Mouse (Mus musculus) left cerebral cortex, adult 18-20 months (tissue): ENCODE data around the gene Hist1h2bg. TPM values are rescaled to one million over a fixed set of nuclear protein-coding genes. Genes with fewer than 3 reads are reported as not detected.
"Not testable (repeated sequence)": the region's sequence is repeated elsewhere in the genome, so short reads cannot be mapped to it uniquely, and the experiment has no call there.

Experiments
- DNase-seq, 2 experiments: peaks; one replicate each; pipeline ENCODE4 v3.0.0; 2021 to 2022; ENCODE audit warnings: low spot score in 2 of 2, mixed read lengths in 1 of 2
- total RNA-seq, 2 experiments: library from RNA; stranded (reverse); gene quantifications; 2 replicates each; pipeline ENCODE4 v1.2.3; 2021

Gene Hist1h2bg
- total RNA-seq, 2 experiments from 2014 or later = 61.6 to 70.8 TPM

DNA sequence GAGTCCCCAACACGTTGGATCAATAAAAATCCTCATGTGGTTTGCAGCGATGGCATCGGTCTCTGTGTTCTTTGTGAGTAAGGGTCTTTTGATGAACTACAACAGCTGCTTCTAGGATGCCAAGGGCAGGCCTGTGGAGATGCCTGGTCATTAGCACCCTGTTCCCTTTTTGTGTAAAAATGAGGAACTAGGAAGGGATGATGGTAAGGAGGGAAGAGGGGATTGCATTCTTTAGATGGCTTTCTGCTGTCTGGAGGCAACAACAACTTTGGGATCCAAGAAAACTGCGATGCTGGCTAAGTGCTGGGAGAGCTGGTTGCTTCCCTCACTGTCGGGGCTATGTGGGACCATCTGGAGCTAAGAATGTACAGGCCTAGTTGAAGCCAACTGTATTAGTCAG is 32.9 kb upstream of the Hist1h2bg start:
- no peak for DNase-seq

DNA sequence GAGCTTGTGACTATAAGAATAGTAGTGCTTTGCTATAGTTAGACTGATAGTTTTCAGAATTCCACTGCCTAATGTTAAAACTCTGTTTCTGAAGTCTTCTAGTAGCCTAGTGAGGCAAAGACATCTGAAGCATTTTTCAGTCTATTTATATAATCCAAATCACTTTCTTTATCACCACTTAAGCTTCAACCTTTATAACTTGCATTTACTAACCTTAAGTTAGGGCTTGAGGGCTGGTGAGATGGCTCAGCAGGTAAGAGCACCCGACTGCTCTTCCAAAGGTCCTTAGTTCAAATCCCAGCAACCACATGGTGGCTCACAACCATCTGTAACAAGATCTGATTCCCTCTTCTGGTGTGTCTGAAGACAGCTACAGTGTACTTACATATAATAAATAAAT is 31.4 kb upstream of the Hist1h2bg start:
- DNase-seq = not testable (repeated sequence)

DNA sequence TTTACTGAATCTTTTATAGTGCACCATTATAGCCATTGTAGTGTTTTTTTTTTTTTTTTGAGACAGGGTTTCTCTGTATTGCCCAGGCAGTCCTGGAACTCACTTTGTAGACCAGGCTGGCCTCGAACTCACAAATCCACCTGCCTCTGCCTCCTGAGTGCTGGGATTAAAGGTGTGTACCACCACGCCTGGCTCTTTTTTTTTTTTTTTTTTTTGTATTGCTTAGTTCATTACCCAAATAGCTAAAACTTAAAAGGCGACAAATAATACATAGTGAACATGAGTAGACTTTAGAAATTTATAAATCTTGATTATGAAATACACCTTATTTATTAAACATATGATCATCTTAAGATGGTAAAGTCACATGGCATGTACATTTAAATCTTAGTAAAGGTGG is 29.7 kb upstream of the Hist1h2bg start:
- no peak for DNase-seq

DNA sequence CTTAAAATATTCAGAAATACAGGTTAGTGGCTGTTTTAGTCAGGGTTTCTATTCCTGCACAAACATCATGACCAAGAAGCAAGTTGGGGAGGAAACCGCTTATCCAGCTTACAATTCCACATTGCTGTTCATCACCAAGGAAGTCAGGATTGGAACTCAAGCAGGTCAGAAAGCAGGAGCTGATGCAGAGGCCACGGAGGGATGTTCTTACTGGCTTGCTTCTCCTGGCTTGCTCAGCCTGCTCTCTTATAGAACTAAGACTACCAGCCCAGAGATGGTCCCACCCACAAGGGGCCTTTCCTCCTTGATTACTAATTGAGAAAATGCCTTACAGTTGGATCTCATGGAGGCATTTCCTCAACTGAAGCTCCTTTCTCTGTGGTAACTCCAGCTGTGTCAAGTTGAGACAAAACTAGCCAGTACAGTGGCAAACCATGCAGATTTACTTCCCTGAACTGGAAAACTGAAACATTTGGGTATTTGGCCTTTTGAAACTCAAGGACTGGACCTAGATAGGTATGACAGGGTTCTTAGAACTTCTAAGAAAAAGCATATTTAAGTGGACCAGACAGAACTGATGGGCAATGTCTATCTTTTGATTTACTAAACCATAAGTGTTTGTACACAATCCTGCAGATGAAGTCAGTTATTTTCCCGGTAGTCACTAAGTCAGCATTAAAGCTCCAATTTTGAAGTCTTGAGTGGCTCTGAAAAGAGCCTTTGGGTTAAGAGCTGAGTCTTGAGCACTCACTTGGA is 28.8 kb upstream of the Hist1h2bg start:
- not testable (repeated sequence) for DNase-seq

DNA sequence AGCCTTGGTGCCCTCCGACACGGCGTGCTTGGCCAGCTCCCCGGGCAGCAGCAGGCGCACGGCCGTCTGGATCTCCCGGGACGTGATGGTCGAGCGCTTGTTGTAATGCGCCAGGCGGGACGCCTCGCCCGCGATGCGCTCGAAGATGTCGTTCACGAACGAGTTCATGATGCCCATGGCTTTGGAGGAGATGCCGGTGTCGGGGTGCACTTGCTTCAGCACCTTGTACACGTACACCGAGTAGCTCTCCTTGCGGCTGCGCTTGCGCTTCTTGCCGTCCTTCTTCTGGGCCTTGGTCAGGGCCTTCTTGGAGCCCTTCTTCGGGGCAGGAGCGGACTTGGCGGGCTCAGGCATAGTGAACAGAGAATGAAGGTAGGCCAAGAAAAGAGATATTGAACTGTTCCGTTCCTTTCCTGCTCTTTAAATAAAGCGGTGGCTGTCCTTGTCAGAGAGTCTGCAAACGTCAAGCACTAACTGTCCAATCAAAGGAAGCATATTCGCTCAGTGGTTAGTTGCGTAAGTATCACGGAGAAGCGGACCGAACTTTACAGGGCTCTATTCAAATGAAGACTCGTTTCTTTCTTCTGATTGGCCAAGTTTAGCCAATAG is 28.1 kb upstream of the Hist1h2bg start, which contains the start of gene Hist1h2bh:
Gene Hist1h2bh (minus strand): TSS at position 394 of the 609 bp plus-strand sequence.
- DNase-seq = peak in 1 of 2 experiments; percentile 69

DNA sequence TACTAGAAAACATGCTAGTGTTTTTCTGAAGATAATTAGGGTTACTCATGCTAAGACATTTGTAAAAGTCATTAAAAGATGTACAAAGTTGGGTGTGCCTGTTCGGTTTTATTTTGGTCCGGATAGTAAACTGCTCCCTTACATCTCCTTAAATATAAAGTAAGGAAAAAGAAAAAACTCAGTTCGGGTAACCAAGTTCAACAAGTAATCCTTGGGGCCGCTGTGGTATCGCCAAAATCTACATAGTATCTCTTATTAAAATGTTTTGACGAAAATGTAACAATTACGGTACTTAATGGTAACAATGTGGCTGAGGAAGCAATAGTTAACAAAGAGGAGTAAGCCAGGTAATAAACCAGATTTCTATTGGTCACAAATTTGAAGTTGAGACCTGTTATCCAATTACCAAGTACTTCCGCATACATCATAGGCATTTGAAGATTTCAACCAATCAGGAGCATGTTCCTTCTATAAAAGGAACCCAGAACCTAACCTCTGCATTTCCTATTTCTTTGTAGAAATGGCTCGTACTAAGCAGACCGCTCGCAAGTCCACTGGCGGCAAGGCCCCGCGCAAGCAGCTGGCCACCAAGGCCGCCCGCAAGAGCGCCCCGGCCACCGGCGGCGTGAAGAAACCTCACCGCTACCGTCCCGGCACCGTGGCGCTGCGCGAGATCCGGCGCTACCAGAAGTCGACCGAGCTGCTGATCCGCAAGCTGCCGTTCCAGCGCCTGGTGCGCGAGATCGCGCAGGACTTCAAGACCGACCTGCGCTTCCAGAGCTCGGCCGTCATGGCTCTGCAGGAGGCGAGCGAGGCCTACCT is 27.0 kb upstream of the Hist1h2bg start, which contains the start of gene Hist1h3f:
Gene Hist1h3f (plus strand): TSS at position 88 of the 822 bp plus-strand sequence.
- DNase-seq = peak; percentile 59 to 66

DNA sequence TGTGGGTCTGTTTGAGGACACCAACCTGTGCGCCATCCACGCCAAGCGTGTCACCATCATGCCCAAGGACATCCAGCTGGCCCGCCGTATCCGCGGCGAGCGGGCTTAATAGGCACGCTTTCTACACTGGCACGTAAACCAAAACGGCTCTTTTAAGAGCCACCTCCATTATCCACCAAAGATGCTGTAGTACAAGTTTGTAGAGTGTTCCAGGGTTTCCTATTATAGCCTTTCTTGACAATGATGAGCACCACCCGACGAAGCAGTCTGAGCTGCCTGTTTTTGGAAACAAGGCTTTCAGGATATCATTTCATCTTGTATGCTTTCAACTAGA is 26.4 kb upstream of the Hist1h2bg start:
- DNase-seq = not testable (repeated sequence)

DNA sequence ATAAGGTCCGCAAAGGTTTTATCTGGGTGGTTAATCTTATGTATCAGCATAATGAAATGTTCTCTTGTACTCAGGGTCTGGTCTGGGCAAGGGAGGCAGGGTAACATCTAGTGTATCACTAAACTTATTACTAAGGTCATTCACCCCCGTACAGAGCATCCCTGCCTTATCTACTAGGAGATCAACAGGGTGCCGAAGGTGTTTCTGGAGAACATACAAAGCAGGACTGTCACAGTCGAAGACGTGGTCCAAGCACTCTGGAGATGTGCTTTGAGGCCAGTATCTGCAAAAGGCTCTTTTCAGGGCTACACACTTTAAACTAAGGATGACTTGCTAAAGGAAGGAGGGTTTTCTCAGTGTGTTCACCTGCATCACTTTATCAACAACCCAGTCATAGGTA is 24.5 kb upstream of the Hist1h2bg start:
- DNase-seq = no peak

DNA sequence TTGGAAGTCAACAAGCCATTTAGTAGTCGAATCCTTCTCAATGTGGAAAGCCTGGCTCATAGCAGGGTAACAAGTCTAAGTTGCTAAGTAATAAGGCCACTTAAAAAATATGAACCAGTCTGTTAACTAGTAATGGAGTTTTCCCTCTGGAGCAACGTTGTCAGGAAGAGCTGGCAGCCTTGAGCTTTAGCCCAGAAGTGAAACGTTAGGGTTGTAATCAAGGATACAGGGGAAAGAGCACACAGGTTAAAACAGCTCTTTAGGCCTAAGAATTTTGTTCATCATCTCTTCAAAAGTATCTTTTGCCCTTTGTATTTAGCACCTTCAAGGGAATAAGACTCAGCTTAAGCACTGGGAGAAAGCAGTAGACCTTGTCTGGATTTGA is 20.4 kb upstream of the Hist1h2bg start:
- no peak for DNase-seq

DNA sequence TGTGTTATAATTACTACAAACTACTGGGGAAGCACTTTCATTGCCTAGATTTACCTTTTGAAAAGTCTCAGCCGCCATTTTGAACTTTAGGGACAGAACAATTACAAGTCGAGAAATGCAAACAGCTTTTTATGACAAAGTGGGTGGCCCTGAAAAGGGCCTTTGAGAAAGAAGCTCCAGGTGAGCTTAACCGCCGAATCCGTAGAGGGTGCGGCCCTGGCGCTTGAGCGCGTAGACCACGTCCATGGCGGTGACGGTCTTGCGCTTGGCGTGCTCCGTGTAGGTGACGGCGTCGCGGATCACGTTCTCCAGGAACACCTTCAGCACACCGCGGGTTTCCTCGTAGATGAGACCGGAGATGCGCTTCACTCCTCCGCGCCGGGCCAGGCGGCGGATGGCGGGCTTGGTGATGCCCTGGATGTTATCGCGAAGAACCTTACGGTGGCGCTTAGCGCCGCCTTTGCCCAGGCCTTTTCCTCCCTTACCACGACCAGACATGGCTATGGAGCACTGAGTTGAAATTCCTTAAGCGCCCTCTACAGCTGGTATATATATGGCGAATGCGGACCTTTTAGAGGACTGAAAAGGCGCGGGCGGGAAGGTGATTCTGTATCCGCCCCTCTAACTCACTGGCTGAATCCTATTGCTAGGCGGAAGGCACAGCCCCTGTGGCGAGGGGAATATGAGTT is 19.9 kb upstream of the Hist1h2bg start, which contains the start of gene Hist1h4f:
Gene Hist1h4f (minus strand): TSS at position 503 of the 689 bp plus-strand sequence.
- peak; percentile 83 to 94 for DNase-seq

DNA sequence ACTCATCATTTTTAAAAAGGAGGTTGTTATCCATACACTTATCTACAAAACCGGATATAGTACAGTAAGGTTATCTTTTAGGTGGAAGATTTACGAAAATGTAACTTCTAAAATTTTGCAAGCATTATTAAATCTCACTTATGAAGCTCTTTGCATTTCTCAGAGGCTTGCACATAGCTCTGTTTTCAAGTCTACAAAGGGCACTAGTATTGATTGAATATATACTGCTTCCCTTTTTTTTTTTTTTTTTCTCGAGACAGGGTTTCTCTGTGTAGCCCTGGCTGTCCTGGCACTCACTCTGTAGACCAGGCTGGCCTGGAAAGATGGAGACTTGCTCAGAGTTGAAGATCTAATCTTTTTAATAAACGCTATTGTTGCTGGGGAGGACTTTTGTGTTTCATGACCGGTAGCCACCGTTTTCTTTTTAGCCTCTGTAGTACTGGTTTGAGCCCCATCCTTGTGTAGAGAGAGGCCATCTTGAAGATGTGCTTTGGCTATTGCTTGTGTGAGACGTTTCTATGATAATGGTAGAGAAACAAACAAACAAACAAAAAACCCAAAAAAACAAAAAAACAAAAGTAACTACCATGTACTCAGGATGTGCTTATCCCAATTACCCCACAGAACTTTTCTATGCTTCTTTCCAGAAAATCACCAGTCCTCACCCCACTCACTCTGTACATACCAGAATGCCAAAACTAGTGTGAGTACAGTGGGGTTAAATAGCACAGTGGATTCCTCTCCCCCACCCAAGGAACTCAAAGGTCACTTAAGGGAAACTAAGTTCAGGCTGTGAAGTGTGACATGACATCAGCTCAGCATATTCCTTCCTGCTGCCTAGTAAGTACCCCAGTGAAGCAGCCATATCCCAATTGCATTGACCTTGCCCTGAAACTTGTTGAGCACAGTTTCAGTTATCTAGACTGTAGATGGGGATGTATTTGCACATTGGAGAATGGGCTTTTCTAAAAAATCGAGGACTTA is 19.0 kb upstream of the Hist1h2bg start:
- no peak for DNase-seq

DNA sequence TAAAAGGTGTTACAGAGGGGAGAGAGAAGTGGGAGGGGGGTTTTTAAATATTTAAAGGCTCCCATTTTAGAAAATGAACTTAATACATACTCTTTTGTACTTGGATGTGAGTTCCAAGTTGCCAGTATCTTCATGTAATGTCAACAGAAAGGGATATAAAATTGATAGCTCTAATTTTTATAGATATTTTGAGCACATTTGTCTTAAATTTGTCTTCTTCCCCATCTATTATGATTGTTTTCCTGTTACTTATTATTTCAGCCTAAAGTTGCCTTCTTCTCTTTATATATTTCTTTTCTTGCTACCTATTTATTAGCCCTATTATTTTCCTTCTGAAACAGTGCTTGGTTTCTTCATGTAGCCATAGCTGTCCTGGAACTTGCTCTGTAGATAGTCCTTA is 18.2 kb upstream of the Hist1h2bg start, which contains the start of gene Hist1h1d:
Gene Hist1h1d (plus strand): TSS at position 301 of the 400 bp plus-strand sequence.
- DNase-seq = no peak

DNA sequence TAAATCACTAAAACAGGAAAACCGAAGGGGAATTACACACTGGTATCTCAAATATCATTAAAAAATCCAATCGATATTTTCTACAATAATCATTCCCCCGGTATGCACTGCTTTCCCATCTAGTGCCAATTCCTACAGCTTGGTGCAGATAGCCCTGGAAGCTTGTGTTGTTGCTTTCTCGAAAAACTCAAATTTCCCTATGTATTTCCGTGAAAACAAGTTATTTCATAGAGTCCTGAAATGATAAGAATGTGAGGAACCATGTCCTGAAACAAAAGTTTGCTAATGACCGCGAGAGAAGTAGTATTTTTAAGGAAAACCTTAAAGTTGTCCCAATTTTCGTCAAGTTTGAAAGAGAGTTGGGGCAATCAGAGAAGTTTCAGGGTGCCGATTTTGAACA is 16.8 kb upstream of the Hist1h2bg start:
- DNase-seq = no peak

DNA sequence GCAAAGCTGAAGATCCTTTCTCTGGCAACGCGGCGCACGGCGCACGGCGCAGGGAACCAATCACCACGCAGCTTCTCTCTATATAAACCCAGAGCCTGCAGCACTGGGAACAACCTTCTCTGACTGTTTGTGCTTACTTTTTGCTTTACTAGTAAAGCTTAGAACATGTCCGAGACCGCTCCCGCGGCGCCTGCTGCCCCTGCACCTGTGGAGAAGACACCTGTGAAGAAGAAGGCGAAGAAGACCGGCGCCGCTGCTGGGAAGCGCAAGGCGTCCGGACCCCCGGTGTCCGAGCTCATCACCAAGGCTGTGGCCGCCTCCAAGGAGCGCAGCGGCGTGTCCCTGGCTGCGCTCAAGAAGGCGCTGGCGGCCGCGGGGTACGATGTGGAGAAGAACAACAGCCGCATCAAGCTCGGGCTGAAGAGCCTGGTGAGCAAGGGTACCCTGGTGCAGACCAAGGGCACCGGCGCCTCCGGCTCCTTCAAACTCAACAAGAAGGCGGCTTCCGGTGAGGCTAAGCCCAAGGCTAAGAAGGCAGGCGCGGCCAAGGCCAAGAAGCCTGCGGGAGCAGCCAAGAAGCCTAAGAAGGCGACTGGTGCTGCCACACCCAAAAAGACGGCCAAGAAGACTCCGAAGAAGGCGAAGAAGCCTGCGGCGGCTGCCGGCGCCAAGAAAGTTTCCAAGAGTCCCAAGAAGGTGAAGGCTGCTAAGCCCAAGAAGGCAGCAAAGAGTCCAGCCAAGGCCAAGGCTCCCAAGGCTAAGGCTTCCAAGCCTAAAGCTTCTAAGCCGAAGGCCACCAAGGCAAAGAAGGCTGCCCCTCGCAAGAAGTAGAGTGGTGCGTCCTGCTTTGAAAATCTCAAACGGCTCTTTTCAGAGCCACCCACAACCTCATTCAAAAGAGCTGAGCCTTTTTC is 16.0 kb upstream of the Hist1h2bg start:
- peak; percentile 69 to 84 for DNase-seq

DNA sequence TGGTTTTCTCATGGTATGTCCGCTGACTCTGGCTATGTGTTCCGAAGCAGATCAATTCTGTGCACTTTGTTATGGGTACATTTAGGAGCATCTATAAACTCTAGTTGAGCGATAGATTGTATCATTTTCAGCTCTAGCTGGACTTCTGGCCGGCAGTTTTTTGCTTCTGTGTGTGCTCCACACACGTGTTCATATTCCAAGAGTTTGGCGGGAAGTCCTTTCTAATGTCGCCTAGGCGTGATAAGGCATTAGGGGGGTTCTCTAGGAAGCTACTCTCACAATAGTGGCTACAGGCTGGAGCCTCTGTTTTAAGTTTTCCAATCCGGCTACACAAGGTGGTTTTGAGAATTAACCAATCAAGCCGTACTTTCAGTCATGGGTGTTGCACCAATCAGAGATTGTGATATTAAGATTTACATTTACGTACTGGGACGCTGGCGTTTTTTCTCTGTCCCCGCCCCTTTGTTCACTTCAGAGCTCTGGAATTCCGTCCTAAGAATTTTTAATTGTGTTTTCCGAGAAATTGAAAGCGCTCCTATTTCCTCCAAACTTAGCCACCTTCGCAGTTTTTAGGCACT is 15.3 kb upstream of the Hist1h2bg start:
- peak; percentile 47 to 64 for DNase-seq

DNA sequence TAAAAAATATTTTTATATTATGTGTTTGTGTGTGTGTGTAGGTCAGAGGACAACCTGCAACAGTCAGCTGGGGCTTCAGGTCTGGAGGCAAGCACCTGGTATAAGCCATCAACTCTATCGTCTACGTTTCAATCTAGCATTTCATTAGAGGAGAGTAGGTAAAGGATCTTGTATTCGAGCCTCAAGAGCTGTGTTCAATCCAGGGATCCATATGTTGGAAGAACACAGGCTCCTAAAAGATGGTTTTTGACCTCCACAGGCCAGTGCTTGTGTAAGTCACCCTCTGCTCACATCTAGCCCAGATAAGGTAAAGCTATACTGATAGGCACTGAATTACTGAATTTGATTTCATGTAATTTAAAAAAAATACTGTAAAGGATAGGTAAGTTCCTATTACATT is 14.3 kb upstream of the Hist1h2bg start:
- DNase-seq = no peak

DNA sequence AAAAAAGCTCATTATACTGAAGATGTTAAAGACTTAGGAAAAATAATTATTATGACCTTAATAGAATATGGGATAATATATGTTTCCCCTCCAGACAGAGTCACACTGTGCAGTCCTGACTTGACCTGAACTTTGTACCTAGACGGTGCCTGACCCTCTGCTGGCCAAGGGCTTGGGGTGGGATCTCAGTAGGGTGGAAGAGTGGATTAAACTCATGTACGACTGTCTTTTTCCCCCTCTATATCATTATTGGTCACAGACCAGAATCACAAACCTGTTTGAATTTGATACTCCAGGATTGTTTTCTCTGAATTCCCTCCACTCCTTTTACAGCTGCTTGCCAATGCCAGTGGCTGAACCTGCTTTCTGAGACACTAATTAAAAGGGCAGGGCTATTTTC is 10.5 kb upstream of the Hist1h2bg start:
- DNase-seq = not testable (repeated sequence)

DNA sequence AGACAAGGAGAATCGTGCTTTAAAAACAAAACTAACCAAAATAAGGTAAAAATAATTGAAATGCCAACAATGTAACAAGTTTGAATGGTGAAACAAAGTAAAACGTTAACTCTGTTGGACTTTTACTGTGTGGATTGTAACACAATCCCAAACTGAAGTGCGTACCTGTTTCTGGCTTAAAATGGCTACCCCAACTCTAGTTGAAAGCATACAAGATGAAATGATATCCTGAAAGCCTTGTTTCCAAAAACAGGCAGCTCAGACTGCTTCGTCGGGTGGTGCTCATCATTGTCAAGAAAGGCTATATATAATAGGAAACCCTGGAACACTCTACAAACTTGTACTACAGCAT is 9.7 kb upstream of the Hist1h2bg start:
- DNase-seq = not testable (repeated sequence)
